In the genomic region with DNA sequence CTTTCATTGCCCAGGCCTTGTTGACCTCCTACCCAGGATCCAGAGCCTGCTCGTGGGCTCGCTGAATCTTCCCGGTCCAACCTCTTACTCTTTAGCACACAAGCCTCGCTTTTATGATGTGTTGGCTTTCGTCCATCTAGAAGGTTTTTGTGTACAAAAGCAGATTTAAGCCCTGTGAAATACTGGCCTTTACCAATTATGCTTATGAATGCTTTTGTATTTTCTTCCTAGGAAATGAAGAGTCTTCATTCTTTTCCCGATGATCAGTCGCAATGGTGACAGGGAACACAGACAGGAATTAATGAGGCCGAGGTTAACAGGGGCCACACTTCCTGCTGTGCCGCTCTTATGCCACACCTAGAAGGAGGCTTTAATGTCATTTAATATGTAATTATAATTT, we compare ENCODE assay signal across 27 mouse cellular contexts.
DNase-seq lines count a peak whose midpoint lies in the region; ATAC-seq and TF ChIP-seq lines count a peak whose summit lies in the region.
"Had no signal": no experiment of that assay in that cellular context is flagged by ENCODE, and none has a peak within 500 bp of the region (broad histone marks: within the 10 kb centered on the region; RNA-seq: fewer than 3 reads in every experiment).

No protein-coding gene starts in this region.

- 78% methylated on average over 9 of the region's 9 CpGs for WGBS in heart, embryonic 10.5 days
- 73% methylated on average over 9 of the region's 9 CpGs for WGBS in heart, postnatal 0 days
- WGBS in lung, embryonic 14.5 days: 37% methylated on average over 9 of the region's 9 CpGs

- H3K9me3 ChIP-seq in heart, embryonic 10.5 days: no peaks in the 10 kb centered on the region
- no peaks in the 10 kb centered on the region for H3K9me3 ChIP-seq in heart, postnatal 0 days (replicated peaks; ENCODE audit: control insufficient read depth, low read length)
- H3K9me3 ChIP-seq in lung, embryonic 14.5 days (ENCODE audit: low read depth, low read length): no peaks in the 10 kb centered on the region
- H3K9me3 ChIP-seq: embryonic facial prominence, embryonic 15.5 days; forebrain, embryonic 13.5 days; kidney, embryonic 15.5 days had no signal

- H3K4me3 ChIP-seq in heart, embryonic 10.5 days: no peak overlapping the region
- H3K4me3 ChIP-seq in heart, postnatal 0 days (ENCODE audit: low read depth, low read length): no peak overlapping the region
- H3K4me3 ChIP-seq in lung, embryonic 14.5 days (ENCODE audit: low read depth, low read length): no peak overlapping the region
- H3K4me3 ChIP-seq: embryonic facial prominence, embryonic 15.5 days; forebrain, embryonic 13.5 days; heart, adult 2 months; kidney, embryonic 15.5 days; midbrain, embryonic 10.5 days had no signal

- intact Hi-C loops in heart, postnatal 10 days (cut with DNase I): no loop called here

- no peak for TF ChIP-seq CTCF in heart, postnatal 0 days (IDR thresholded peaks at IDR 0.05; ENCODE audit: low read depth)
- no peak for TF ChIP-seq CTCF in lung, embryonic 14.5 days (IDR thresholded peaks at IDR 0.05; ENCODE audit: low read depth)

- H3K27me3 ChIP-seq in heart, embryonic 10.5 days (ENCODE audit: insufficient read depth, poor library complexity, severe bottlenecking): no peaks in the 10 kb centered on the region
- no peaks in the 10 kb centered on the region for H3K27me3 ChIP-seq in heart, postnatal 0 days (ENCODE audit: control insufficient read depth, insufficient read depth, low read length)
- H3K27me3 ChIP-seq in lung, embryonic 14.5 days (ENCODE audit: insufficient read depth, low read length): no peaks in the 10 kb centered on the region
- H3K27me3 ChIP-seq: embryonic facial prominence, embryonic 15.5 days; forebrain, embryonic 13.5 days; kidney, embryonic 15.5 days had no signal

- H3K4me1 ChIP-seq in heart, embryonic 10.5 days: peaks cover 13% of the 10 kb centered on the region
- no peaks in the 10 kb centered on the region for H3K4me1 ChIP-seq in heart, postnatal 0 days (ENCODE audit: control insufficient read depth, insufficient read depth)
- H3K4me1 ChIP-seq in lung, embryonic 14.5 days (ENCODE audit: insufficient read depth): 0 out of 2 replicates have a peak, but pooled peaks cover 6% of the 10 kb centered on the region
- H3K4me1 ChIP-seq: embryonic facial prominence, embryonic 15.5 days had no signal

- no peak for DNase-seq in heart, embryonic 10.5 days (ENCODE audit: low spot score)
- DNase-seq in heart, postnatal 10 days: no peak
- no peak for DNase-seq in heart, postnatal 0 days (ENCODE audit: low spot score)
- no peak for DNase-seq in heart, adult 11 months
- peak; percentile 39 for DNase-seq in lung, embryonic 14.5 days
- no peak for DNase-seq in lung, postnatal 4 days
- peak; percentile 70 for DNase-seq in retina, embryonic 14.5 days (ENCODE audit: low spot score)
- no peak for DNase-seq in frontal cortex, adult 2 months (ENCODE audit: extremely low spot score in 1 of 2, low spot score in 1 of 2)
- DNase-seq: adrenal gland, postnatal 14 days; cerebellum, adult 11-12 months; cerebellum, adult 9-11 months; gastrocnemius, postnatal 25 days; heart, adult 2 months; heart, postnatal 4 days; kidney, adult 18-20 months; kidney, postnatal 25 days; liver; lung, adult 2 months; lung, postnatal 14 days; right cerebral cortex, postnatal 25 days; spleen, adult 18-20 months; thymus, postnatal 14 days had no signal

- H3K4me2 ChIP-seq in heart, postnatal 0 days (ENCODE audit: low read depth, low read length): no peak overlapping the region
- H3K4me2 ChIP-seq in lung, embryonic 14.5 days: no peak overlapping the region
- H3K4me2 ChIP-seq: embryonic facial prominence, embryonic 15.5 days; forebrain, embryonic 13.5 days; kidney, embryonic 15.5 days had no signal

- H3K9ac ChIP-seq in heart, postnatal 0 days (replicated peaks; ENCODE audit: low read depth, low read length): no peak overlapping the region
- no peak overlapping the region for H3K9ac ChIP-seq in lung, embryonic 14.5 days
- H3K9ac ChIP-seq: embryonic facial prominence, embryonic 15.5 days; forebrain, embryonic 13.5 days; kidney, embryonic 15.5 days; liver, embryonic 14.5 days had no signal

- no peak for ATAC-seq in heart, postnatal 0 days (ENCODE audit: insufficient read depth, low read depth)
- ATAC-seq in lung, embryonic 14.5 days (ENCODE audit: insufficient read depth): no peak
- ATAC-seq: forebrain, embryonic 13.5 days had no signal

- TF ChIP-seq EP300 in heart, postnatal 0 days (IDR thresholded peaks at IDR 0.05; ENCODE audit: low read depth): no peak

- H3K27ac ChIP-seq in heart, embryonic 10.5 days: peak overlapping the region; percentile 68; the same call in 1 of the 2 replicates
- peak overlapping the region; percentile 46; the same call in 1 of the 2 replicates for H3K27ac ChIP-seq in heart, postnatal 0 days (ENCODE audit: low read depth)
- no peak overlapping the region for H3K27ac ChIP-seq in lung, embryonic 14.5 days (ENCODE audit: low read depth)
- H3K27ac ChIP-seq: embryonic facial prominence, embryonic 15.5 days; forebrain, embryonic 13.5 days; heart, adult 2 months; kidney, embryonic 15.5 days; liver, embryonic 14.5 days had no signal

- H3K36me3 ChIP-seq in heart, embryonic 10.5 days: no peaks in the 10 kb centered on the region
- no peaks in the 10 kb centered on the region for H3K36me3 ChIP-seq in heart, postnatal 0 days (replicated peaks; ENCODE audit: control insufficient read depth, insufficient read depth, low read length)
- no peaks in the 10 kb centered on the region for H3K36me3 ChIP-seq in lung, embryonic 14.5 days (ENCODE audit: insufficient read depth)
- H3K36me3 ChIP-seq: embryonic facial prominence, embryonic 15.5 days; kidney, embryonic 15.5 days; midbrain, embryonic 10.5 days had no signal

Comparison
In these comparisons a context has a peak if more than half of its experiments do, and no peak if none do; other contexts are left out.
1. DNase-seq: peak in lung, embryonic 14.5 days (single experiment) and retina, embryonic 14.5 days (single experiment); none in heart, embryonic 10.5 days (single experiment), heart, postnatal 10 days (0 of 2), heart, postnatal 0 days (single experiment), heart, adult 11 months (single experiment), lung, postnatal 4 days (0 of 2) and frontal cortex, adult 2 months (0 of 2).